Mouse (Mus musculus) hindbrain, embryonic 14.5 days (tissue): ENCODE results near the gene Ntrk3. TPM values are rescaled to one million over a fixed set of nuclear protein-coding genes. Genes with fewer than 3 reads are reported as not detected.

Experiments used
- ATAC-seq: fragments of 200-750 bp; cut with Nextera tagmentation; 2 replicates; pipeline ENCODE4 v1.8.0; 2017; ENCODE audit warnings: moderate number of reproducible peaks, mild to moderate bottlenecking, moderate TSS enrichment, moderate library complexity; ENCODE audit not compliant: low FRiP score
- DNase-seq: peaks from one replicate; pipeline ENCODE4 v3.0.0-alpha.2; 2015; ENCODE audit warnings: low spot score
- H3K27ac ChIP-seq: fragments of 300-500 bp; sonication (generic); 2 replicates; pipeline ENCODE4 v1.5.1; 2014; ENCODE audit warnings: mild to moderate bottlenecking, moderate library complexity
- H3K27me3 ChIP-seq: fragments of 300-500 bp; sonication (generic); 2 replicates; pipeline ENCODE4 v1.6.1; 2014; ENCODE audit warnings: mild to moderate bottlenecking, low read length, mixed read lengths; ENCODE audit not compliant: control insufficient read depth, insufficient read depth
- H3K36me3 ChIP-seq: fragments of 300-500 bp; sonication (generic); replicated peaks from 2 replicates; pipeline ENCODE4 v1.6.1; 2014; ENCODE audit not compliant: control insufficient read depth, insufficient read depth
- H3K4me1 ChIP-seq: fragments of 300-500 bp; sonication (generic); replicated peaks from 2 replicates; pipeline ENCODE4 v1.6.1; 2014; ENCODE audit warnings: antibody characterized with exemption, low read length, mixed read lengths; ENCODE audit not compliant: control insufficient read depth, insufficient read depth
- H3K4me2 ChIP-seq: fragments of 300-500 bp; sonication (generic); replicated peaks from 2 replicates; pipeline ENCODE4 v1.6.1; 2014; ENCODE audit warnings: mild to moderate bottlenecking, moderate library complexity
- H3K4me3 ChIP-seq: fragments of 300-500 bp; sonication (generic); replicated peaks from 2 replicates; pipeline ENCODE4 v1.5.1; 2014; ENCODE audit warnings: mild to moderate bottlenecking, low read length
- H3K9ac ChIP-seq: fragments of 300-500 bp; sonication (generic); 2 replicates; pipeline ENCODE4 v1.6.1; 2014
- H3K9me3 ChIP-seq: fragments of 300-500 bp; sonication (generic); 2 replicates; pipeline ENCODE4 v1.6.1; 2016; ENCODE audit warnings: low read length; ENCODE audit not compliant: control insufficient read depth
- WGBS: fragments of 180-500 bp; shearing (Covaris S2); extraction: QIAGEN DNeasy Blood & Tissue Kit; methylation state at CpG from one replicate; pipeline ENCODE4 v1.1.7; 2014; 5-methylcytosine and 5-hydroxymethylcytosine counted together
- polyA plus RNA-seq: library from polyadenylated mRNA; unstranded; fragments of >200 nt; fragmentation: Nextera tagmentation; extraction: Ambion mirVana; gene quantifications from 2 replicates; pipeline ENCODE4 v1.2.1, GENCODE M21; 2014

The Ntrk3 gene
- polyA plus RNA-seq, 1 experiment from 2014 or later, result 25.9 TPM

GRCm38 (mm10) chr7:78179996-78180665, 557.7 kb downstream of the Ntrk3 start:
- H3K9me3 ChIP-seq, result no peaks in the 10 kb centered on the region
- H3K4me3 ChIP-seq, result no peak overlapping the region
- no peak overlapping the region for H3K4me2 ChIP-seq
- H3K9ac ChIP-seq, result no peak overlapping the region
- WGBS, result 71% methylated on average over 4 of the region's 4 CpGs
- peak; percentile 61 for DNase-seq
- no peaks in the 10 kb centered on the region for H3K27me3 ChIP-seq
- H3K27ac ChIP-seq, result no peak overlapping the region
- H3K4me1 ChIP-seq, result no peaks in the 10 kb centered on the region
- ATAC-seq, result no peak
- H3K36me3 ChIP-seq, result no peaks in the 10 kb centered on the region

GRCm38 (mm10) chr7:78172267-78172955, 565.4 kb downstream of the Ntrk3 start:
- Histone ChIP-seq H3K4me1 (no peaks in the 10 kb centered on the region), H3K27ac (no peak overlapping the region), H3K4me2 (no peak overlapping the region), H3K36me3 (no peaks in the 10 kb centered on the region), H3K4me3 (no peak overlapping the region), H3K9me3 (no peaks in the 10 kb centered on the region), H3K27me3 (no peaks in the 10 kb centered on the region), H3K9ac (no peak overlapping the region)
- no peak for ATAC-seq
- 52% methylated on average over 5 of the region's 5 CpGs for WGBS
- no peak for DNase-seq

- no peak overlapping the region for H3K9ac ChIP-seq
- H3K27ac ChIP-seq, result no peak overlapping the region
- H3K27me3 ChIP-seq, result no peaks in the 10 kb centered on the region
- ATAC-seq (no peak), DNase-seq (no peak)
- no peak overlapping the region for H3K4me3 ChIP-seq
- 13% methylated on average over 1 of the region's 1 CpGs for WGBS
- no peak overlapping the region for H3K4me2 ChIP-seq
- H3K4me1 ChIP-seq, result no peaks in the 10 kb centered on the region
- H3K36me3 ChIP-seq, result no peaks in the 10 kb centered on the region
- no peaks in the 10 kb centered on the region for H3K9me3 ChIP-seq
Measured at GRCm38 (mm10) chr7:78165466-78165865, 572.3 kb downstream of the Ntrk3 start.

- no peak overlapping the region for H3K4me2 ChIP-seq
- no peaks in the 10 kb centered on the region for H3K4me1 ChIP-seq
- ATAC-seq, result no peak
- H3K27ac ChIP-seq, result no peak overlapping the region
- H3K36me3 ChIP-seq, result no peaks in the 10 kb centered on the region
- no peaks in the 10 kb centered on the region for H3K9me3 ChIP-seq
- no peaks in the 10 kb centered on the region for H3K27me3 ChIP-seq
- H3K4me3 ChIP-seq, result no peak overlapping the region
- no peak for DNase-seq
- 89% methylated on average over 2 of the region's 2 CpGs for WGBS
- no peak overlapping the region for H3K9ac ChIP-seq
Measured at GRCm38 (mm10) chr7:78157946-78158345, 579.9 kb downstream of the Ntrk3 start.

- no peaks in the 10 kb centered on the region for H3K4me1 ChIP-seq
- 26% methylated on average over 4 of the region's 4 CpGs for WGBS
- H3K4me2 ChIP-seq, result no peak overlapping the region
- H3K9ac ChIP-seq, result no peak overlapping the region
- no peak overlapping the region for H3K4me3 ChIP-seq
- H3K36me3 ChIP-seq, result no peaks in the 10 kb centered on the region
- no peaks in the 10 kb centered on the region for H3K27me3 ChIP-seq
- H3K27ac ChIP-seq, result 0 out of 2 replicates have a peak overlapping the region, but pooled peaks have one; percentile 11
- no peaks in the 10 kb centered on the region for H3K9me3 ChIP-seq
- DNase-seq (no peak), ATAC-seq (no peak)
Measured at GRCm38 (mm10) chr7:78145251-78145650, 592.6 kb downstream of the Ntrk3 start.

GRCm38 (mm10) chr7:78144849-78145248, 593.0 kb downstream of the Ntrk3 start:
- Histone ChIP-seq H3K4me1 (no peaks in the 10 kb centered on the region), H3K9me3 (no peaks in the 10 kb centered on the region), H3K27ac (no peak overlapping the region), H3K9ac (no peak overlapping the region), H3K4me2 (no peak overlapping the region), H3K4me3 (no peak overlapping the region), H3K36me3 (no peaks in the 10 kb centered on the region), H3K27me3 (no peaks in the 10 kb centered on the region)
- 37% methylated on average over 3 of the region's 3 CpGs for WGBS
- no peak for ATAC-seq
- no peak for DNase-seq

GRCm38 (mm10) chr7:78129966-78130365, 607.8 kb downstream of the Ntrk3 start:
- ATAC-seq (no peak), DNase-seq (no peak)
- no peak overlapping the region for H3K27ac ChIP-seq
- no peaks in the 10 kb centered on the region for H3K27me3 ChIP-seq
- H3K4me3 ChIP-seq, result no peak overlapping the region
- H3K9me3 ChIP-seq, result no peaks in the 10 kb centered on the region
- 79% methylated on average over 1 of the region's 1 CpGs for WGBS
- no peak overlapping the region for H3K9ac ChIP-seq
- H3K4me2 ChIP-seq, result no peak overlapping the region
- no peaks in the 10 kb centered on the region for H3K4me1 ChIP-seq
- H3K36me3 ChIP-seq, result no peaks in the 10 kb centered on the region

Other genes with a start within 250 kb of the Ntrk3 start
- 62.6 and 65.6 TPM in 2 replicates for gene Mrps11, start 45.1 kb upstream of the Ntrk3 start, polyA plus RNA-seq
- gene Mrpl46, start 45.5 kb upstream of the Ntrk3 start, polyA plus RNA-seq, result 58.3 and 62.1 TPM in 2 replicates
- 12.7 and 13.5 TPM in 2 replicates for gene Det1, start 109.3 kb upstream of the Ntrk3 start, polyA plus RNA-seq
- gene Aen, start 157.8 kb upstream of the Ntrk3 start, polyA plus RNA-seq, result 42.0 and 44.1 TPM in 2 replicates
- gene Isg20, start 175.4 kb upstream of the Ntrk3 start, polyA plus RNA-seq, result 0.55 and 1.2 TPM in 2 replicates